Mouse (Mus musculus) erythroid progenitor cell, adult 5-6 weeks (primary cell): ENCODE data around the gene 4921536K21Rik. TPM values are rescaled to one million over a fixed set of nuclear protein-coding genes. Genes with fewer than 3 reads are reported as not detected.

ENCODE experiments used
- ATAC-seq: replicated peaks from 2 replicates; pipeline ENCODE4 v1.8.0; 2016; ENCODE audit warnings: moderate number of reproducible peaks, mild to moderate bottlenecking, moderate TSS enrichment, inconsistent platforms; ENCODE audit not compliant: poor library complexity, low FRiP score, severe bottlenecking
- total RNA-seq, 2 experiments: library from RNA; stranded (forward) in 1 of 2; stranded (reverse) in 1 of 2; fragments of 150-400 nt in 1 of 2; fragments of 186-747, 209-891 nt in 1 of 2; gene quantifications; 2 replicates each; pipeline versions ENCODE4 v1.2.3 to v1.2.4; 2015 to 2017; ENCODE audit warnings: low replicate concordance in 2 of 2

4921536K21Rik gene
- not detected in 2 replicates for total RNA-seq (2015; ENCODE audit: low replicate concordance)
- not detected in 2 replicates for total RNA-seq (2017; ENCODE audit: low replicate concordance)

DNA sequence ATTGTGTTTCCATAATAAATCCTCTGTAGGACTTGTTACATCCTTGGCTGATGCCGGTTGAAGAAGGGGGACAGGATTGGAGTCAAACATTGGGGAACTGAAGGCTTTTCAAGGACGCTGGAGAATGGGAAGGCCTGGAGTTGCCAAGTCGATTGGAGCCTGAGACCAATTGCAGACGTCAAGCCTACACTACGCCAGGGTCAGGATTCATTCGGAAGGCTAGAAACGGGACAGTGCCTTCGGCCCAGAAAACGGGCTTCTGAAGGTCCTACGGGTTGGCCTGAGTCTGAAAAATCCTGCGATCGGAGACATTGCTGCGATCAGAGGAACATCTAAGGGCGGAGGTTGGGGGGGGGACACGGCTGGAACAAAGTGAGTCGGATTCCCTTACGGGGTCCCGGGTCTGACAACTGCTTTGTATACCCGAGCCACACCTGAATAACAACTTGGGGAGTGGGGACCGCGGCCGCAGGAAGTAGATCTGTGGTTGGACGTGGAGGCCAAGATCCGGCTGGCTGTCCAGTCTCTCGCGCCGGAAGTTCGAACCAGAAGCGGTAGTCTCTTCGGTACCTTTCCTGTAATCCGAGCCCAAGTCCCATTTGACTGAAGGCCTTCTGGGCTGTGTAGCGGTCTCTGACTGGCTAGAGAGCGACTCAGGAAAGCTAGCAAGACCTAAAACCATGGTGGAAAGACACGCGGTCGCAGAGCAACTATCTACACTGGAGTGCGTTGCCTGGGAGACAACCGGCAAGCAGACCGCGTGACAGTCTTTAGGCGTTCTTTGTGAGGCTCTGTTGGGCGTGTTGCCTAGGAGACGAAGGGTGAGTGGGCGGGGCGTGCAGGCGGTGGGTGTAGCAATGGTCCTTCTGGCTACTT is at the start of gene 4921536K21Rik, which contains the start of gene Dusp18:
Gene 4921536K21Rik (minus strand): TSS at position 693 of the 876 bp plus-strand sequence.
Gene Dusp18 (plus strand): TSS at position 835 of the 876 bp plus-strand sequence.
- peak; percentile 68 for ATAC-seq

DNA sequence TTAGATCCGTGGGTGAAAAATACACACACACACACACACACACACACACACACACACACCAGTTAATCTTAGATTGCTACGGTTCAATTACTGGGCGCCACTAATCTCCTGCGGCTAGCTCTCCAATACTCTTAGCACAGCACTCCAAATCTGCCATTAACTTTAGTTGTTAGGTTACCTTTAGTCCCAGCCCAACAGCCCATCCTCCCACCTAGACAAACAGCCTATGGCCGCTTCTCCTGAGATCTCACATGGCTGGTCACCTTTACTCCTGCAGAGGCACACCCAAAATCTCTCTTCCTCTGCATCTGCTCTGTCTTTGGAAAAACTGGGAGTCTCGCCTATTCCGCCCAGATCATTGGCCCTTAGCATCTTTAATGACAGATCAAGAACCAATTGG is 46.5 kb upstream of the 4921536K21Rik start:
- ATAC-seq = no peak

DNA sequence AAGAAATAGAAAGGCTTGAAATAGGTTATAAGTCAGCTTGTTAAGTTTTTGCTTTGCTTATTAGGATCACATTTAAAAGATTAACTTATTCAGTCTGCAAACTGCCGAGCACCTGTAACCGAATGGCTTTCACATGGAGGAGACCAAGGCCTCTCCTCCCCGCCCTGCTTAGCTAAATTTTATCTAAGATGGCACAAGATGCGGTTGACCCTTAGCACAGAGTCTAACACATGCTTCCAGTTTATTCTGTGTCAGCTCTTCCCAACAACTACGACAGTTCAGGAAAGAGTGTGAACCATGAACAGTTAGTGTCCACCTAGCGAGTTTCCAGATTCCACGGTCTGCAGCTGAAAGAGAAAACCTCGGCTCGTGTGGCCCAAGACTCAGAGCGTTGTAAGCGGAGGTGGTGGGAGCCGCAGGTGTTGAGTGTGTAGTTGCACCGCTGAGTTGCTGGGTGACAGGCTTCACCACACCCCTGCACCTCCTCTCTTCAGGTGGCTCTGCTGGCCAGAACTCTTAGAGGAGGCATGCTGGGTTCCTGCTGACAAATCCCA is 42.5 kb upstream of the 4921536K21Rik start:
- ATAC-seq = no peak

DNA sequence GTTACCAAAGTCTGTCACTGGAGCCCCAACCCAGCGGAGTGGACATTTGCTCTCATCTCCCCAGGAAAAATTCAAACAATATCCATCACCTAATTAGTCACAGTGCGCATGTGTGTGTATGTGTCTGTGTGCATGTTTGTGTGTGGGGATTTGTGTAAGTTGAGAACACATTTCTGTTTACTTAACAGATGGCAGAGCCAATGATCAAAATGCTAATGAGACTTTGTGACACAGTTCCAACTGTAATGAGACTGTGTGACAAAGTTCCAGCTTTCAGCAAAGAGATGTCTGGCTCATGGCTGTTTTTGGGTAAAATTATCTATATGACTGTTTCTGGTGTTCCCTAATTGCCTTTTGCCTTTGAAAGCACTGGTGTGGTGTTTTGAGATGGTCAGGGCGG is 41.4 kb upstream of the 4921536K21Rik start:
- no peak for ATAC-seq

DNA sequence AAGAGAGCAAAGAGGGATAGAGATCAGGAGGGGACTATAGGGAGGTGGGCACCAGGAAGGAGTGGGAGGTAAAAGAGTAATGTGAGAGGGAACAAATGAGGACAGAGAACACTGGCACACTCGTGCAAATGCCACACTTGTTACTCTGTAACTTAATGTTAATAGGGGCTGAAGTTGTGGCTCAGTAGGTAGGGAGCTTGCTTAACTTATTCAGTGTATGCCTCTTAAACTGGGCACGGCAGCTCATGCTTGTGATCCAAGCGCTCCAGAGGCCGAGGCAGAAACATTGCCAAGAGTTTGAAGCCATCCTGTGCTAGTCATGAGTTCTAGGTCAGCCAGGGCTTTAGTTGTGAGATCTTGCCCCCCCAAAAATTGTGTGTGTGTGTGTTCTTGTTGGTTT is 40.2 kb upstream of the 4921536K21Rik start:
- ATAC-seq = no peak

DNA sequence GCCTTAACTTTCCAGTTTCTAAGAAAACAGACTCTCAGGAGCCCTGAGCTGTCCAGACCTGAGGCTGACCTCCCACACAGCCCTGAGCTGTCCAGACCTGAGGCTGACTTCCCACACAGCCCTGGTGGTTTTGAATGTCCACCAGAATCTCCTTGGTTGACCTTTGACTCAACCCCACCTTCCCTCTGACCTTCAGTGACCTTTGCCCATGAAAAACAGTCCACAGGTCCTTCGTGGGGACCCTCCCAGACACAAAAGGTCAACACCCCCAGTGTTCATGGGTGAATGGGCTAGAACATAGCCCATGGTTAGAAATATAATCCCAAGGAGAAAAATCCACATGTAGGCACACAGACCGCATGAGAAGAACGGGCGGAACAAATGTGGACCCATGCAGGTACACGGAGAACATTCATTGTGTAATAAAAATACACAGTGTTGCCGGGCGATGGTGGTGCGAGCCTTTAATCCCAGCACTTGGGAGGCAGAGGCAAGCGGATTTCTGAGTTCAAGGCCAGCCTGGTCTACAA is 38.9 kb upstream of the 4921536K21Rik start:
- no peak for ATAC-seq

DNA sequence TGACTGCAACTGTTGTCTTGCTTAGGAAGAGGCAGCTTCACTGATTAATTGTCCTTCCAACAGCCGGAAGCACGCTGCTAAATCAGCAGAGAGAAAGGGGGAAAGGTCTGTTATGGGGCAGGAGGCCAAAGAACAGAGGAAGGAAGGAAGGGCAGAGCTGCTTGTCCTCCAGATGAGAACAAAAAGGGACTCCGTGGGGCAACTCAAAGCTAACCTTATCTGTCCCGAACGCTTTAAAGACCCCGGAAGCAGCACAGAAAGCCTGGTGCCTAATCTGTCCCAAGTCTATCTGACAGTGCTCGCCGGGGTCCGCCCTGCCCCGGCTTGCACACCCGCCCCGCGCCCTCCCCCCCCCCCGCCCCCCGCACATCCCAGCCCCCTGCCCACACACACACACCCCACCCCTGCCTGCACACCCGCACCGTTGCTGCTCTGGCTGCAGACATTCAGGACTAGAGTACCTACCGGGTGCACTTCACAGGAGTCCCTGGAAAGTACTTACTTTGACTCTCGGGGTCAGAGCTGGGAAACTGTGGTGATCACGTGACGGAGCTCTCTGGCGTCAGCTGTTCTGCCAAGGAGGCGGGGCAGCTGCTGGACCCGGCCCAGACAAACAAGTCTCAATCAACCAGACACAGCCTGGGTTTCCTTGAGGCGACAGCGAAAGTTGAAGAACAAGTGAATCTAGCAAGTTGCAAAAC is 36.8 kb upstream of the 4921536K21Rik start, which contains the start of gene Tcn2:
Gene Tcn2 (minus strand): TSS at position 649 of the 701 bp plus-strand sequence.
- 0 out of 2 replicates have a peak, but pooled peaks have one; percentile 12 for ATAC-seq

DNA sequence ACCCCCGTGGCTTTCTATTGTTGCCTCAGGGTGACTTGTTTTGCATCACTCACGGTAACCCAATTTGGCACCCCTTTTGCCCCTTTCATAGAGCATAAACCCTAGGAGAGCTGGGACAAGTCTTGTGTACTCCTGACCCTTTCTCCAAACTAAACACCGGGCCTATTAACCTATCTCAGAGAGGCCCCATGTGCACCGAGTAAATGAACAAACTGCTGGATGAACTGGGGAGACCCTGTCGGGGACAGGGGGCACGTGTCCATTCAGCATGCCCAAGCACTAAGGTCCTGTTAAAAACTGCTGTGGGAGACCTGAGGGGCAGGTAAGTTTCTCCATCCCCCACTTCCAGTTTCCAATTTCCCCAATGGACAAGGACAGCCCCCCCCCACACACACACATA is 36.0 kb upstream of the 4921536K21Rik start:
- no peak for ATAC-seq

DNA sequence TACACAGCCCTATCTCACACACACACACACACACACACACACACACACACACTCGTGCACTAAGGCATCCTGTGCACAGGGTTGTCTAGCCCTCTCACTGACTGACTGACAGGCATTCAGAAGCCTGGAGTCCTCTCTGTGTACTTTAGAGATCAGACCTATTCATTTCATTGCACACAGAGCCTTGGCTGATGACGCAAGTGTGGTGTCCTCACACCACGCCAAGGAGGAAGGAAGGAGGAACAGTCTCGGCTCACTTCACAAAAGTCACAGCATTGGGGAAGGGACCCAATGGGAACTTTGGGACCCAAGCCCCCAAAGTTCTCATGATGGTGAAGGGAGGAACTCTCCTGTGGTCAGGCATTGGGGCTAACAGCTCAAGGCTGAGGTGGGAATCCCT is 35.1 kb upstream of the 4921536K21Rik start:
- no peak for ATAC-seq

DNA sequence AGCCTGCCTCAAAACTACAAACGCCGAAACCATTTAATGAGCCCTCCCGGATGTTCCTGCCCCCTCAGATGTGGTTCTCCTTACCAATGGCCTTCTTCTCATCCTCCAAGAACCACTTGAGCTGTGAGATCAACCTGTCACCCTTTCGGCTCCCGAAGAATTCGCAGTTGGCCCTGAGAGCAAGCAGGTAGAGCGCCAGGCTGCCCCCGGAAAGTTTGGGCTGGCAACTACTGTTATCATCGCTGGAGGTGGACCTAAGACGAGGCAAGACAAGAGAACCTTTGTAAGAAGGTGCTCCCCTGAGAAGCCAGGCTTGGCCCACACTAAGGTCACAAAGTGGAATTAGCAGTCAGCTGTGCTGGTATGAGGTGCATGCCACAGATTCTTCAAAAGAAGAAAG is 31.0 kb upstream of the 4921536K21Rik start:
- ATAC-seq = no peak

DNA sequence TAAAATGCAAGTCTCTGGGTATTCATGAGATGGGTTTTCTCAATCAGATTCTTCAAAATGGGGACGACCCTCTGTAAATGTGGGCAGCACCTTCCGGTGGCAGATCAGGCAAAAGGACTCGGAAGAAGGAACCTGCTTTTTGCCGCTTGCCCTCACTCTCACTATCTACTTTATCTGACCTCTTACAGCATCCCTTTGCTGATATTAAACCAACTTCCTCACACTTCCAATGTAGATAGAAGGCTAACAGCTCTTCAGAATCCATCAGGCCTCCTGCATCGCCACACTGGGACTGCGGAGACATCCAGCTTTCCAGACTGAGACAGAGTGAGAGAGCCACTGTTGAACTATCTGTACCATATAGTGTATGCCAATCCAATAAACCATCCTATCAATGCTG is 27.8 kb upstream of the 4921536K21Rik start:
- ATAC-seq = no peak

DNA sequence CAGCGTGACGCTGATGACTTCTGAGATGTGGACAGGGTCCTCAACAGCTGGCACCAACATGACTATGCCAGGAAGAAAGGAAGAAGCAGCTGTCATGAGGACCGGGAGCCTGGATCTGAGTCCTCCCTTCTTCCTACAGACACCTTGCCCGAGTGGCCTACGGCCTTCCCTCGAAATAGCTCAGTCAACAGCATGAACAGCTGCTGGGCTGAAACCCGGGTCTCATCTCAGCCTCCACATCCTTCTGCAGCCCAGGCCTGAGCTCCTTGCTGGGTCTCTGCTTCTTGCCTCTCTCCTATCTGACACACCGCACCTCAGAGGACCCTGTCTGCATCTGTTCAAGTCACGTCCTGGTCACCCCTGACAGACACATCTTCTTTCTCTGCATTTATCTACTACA is 27.2 kb upstream of the 4921536K21Rik start:
- no peak for ATAC-seq

DNA sequence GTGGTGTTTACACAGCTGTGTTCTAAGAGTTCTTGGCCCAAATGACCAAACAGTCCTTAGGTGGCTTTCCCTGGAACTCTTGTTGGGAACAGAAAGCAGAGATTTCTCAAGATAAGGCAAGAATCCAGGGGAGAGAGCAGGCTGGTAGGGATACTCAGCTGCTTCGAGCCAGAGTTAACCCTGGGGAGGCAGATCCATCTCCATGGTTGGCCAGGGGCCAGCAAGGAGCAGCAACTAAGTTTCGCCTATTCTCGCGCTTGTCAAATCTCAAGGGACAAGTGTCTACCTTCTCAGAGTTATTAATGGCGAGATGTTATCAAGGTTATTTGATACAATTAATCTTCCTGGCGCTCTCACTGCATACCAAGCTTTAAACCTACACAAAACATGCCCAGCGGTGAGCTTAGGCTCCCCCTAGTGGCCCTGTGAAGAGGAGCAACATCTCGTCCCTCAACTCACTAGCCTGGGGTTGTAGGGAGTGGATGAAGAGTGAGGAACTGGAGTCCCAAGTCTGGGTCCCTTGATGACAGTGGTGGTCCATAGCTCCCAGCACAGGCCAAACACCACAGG is 26.5 kb upstream of the 4921536K21Rik start:
- peak; percentile 67; the same call in 1 of the 2 replicates for ATAC-seq

DNA sequence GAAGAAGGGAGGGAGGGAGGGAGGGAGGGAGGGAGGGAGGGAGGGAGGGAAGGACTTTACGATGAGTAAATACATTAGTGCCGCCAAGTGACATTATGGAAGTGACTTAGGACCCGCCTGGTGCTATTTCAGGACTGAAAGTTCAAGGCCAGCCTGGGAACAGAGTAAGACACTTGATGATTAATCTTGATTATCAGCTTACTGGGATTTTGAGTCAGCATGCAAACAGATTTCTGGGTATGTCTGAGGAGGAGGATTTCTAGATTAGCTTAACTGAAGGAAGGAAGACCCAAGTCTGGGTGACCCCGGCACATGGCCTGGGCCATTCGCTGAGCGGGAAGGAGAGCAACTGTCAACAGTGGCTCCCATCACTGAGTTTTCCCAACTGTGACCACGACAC is 25.6 kb upstream of the 4921536K21Rik start:
- no peak for ATAC-seq

DNA sequence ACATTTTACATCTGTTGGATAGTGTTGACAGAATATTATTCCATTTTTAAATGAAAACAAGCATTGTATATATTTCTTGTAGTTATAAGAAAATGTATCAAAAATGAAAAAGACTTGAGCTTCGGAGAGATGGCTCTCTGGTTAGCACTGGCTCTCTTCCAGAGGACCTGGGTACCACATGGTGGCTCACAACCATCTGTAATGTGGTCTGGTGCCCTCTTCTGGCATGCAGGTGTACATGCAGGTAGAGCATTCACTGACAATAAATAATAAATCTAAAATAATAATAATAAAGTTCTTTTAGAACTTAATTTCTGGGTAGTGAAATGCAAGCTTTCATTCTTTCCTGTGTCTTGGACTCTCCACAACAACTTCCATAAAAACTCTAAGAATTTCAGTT is 23.8 kb upstream of the 4921536K21Rik start:
- ATAC-seq = no peak

DNA sequence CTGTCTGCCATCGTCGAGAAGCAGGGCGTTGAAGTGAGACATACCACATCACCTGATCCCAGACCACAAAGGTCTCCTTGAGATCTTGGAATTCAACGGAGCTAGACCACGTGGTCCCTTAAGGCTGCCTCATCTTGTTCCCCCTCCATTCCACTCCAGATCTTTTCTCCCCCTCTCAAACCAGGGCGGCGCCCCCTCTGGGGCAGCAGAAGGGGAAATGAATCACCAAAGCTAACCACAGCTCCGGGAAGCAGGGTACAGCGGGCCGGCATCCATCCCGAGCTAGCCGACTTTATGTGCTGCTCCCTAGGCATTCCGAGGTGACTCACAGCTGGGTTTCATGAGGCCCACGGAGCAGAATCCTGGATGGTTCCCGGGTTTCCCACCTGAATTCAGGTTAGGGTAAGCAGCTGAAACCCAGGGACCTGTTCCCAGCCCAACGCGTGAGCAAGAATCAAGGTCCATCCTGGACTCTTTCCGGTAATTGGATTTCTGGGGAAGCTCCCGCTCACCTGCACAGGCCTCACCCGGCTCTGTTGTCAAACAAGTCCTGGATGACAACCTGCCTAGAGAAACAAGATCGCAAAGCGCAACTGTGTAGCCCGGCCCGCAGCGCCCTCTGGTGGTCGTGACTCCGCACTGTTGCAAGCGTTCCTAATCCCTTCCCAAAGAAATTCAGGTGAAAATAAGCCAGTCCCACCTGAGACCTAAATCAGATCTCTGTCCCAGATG is 19.4 kb upstream of the 4921536K21Rik start, which contains the start of gene Slc35e4:
Gene Slc35e4 (minus strand): TSS at position 556 of the 732 bp plus-strand sequence.
- 0 out of 2 replicates have a peak, but pooled peaks have one; percentile 39 for ATAC-seq

DNA sequence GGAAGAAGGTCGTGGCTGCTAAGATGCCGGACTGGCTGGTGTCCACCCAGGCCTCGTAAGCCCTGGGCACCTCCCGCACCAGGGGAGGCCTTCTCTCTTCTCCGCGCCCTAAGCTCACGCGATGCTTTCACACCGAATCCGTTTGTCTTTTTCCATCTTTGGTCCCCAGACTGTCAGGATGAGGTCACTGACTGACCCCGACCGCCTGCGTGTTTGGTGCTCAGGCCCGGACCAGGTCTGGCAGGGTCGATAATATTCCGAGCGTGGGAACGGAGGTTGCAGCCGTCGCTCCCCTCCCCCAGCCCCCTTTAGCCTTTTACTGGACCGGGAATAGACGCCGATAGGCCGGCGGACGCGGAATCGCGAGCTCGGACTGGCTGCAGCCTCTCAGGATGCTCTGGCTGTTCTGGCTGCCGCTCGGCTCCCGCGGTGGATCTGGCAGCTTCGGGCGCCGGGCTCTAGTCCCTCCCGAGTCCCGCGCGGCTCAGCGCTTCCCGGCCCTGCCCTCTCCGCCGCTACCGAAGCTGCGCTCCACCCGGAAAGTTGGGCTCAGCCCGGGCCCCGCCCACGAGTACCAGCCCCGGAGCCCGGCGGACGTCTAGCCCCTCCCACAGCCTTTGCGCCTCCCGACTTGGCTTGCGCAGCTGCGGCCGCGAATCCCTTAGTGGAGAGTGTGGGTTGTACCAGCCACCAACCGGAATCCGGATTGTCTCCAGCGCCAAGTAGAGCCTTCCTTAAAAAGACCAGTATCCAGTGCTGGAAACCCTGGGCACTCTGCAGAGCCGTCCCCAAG is 18.6 kb upstream of the 4921536K21Rik start:
- peak; percentile 85 for ATAC-seq

DNA sequence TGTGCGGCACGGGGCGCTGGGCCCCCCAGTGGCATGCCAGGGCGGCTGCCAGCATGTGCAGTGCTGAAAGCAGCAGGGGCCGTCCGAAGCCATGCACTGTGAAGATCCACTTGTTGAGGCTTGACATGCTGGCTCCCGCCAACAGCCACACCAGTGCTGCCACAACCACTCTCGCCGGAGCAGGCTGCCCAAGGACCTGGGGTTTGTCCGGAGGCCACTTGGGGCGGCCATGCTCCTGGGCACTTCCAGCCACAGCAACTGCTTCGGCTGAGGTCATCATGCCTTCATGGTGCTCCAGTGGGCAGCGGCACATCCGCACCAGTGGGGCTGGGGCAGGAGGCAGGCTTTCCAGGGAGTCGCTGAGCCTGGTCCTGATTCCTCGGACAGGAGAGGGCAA is 18.0 kb upstream of the 4921536K21Rik start:
- ATAC-seq = no peak
